Mouse (Mus musculus): ENCODE measurements around the gene Klhdc8a.

DNA sequence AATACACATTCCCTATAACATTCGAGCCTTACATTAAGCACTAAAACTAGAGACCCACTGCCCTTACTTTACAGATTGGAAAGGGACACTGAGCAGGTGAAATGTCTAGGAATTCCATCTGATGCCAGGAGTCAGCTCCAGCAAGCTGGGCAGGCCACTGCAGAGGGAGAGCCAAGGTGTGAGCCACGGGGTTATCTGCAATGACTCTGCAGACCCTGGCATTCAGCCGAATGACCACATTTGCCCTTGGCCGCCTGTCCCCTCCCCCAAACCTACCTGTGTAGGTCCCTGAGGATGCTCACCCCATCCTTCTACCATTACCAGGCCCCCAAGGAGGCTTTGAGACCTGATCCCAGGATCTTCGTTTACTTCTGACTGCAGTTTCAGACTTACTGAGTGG lies 1.3 kb downstream of the Klhdc8a start:
- TF ChIP-seq CTCF (IDR thresholded peaks at IDR 0.05; ENCODE audit: borderline replicate concordance, insufficient read depth, low read length), result no peak
- TF ChIP-seq POLR2A (IDR thresholded peaks at IDR 0.05; ENCODE audit: low read depth, low read length), result no peak

All from embryonic fibroblast, embryonic 13.5 days (primary cell).